Mouse (Mus musculus) ES-E14 (cell line): ENCODE results near the gene Fndc3a.

ENCODE experiments used
- CHD2 ChIP-seq: IDR thresholded peaks from 2 replicates; pipeline ENCODE4 v1.6.1; 2014; ENCODE audit warnings: mild to moderate bottlenecking, low read depth, low read length, inconsistent platforms
- ZC3H11A ChIP-seq: IDR thresholded peaks from 2 replicates; pipeline ENCODE4 v1.6.1; 2012; ENCODE audit warnings: low read depth, mild to moderate bottlenecking, inconsistent platforms, low read length, borderline replicate concordance

DNA sequence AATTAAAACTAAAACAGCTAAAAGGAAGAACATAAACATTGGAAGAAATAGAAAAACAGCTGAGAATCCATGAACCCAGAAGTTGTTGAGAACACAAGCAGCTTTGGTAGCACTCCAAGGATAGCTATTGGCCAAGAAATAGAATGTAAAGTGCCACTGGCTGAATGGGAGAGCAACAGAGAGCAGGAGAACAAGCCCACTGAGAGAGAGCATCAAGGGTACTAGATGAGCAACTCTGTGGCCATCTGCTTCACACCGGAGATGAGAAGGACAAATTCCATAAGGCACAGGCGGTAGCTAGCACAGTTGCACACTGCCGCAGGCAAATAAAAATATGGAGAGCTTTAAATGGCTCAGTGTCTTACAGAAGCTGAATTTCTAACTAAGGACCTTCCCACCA lies 219.4 kb downstream of the Fndc3a start:
- TF ChIP-seq CHD2 (no peak), ZC3H11A (no peak)
